Mouse (Mus musculus) CH12.LX (cell line): ENCODE data around the gene Mllt11. TPM values are rescaled to one million over a fixed set of nuclear protein-coding genes. Genes with fewer than 3 reads are reported as not detected.
A peak's percentile ranks its signal among the peaks of the same experiment; 100 is the strongest.

Experiments used
- DNase-seq: peaks from one replicate; pipeline ENCODE4 v3.0.0-alpha.2; 2013; ENCODE audit errors: extremely low read depth
- H3K27ac ChIP-seq: 2 replicates; pipeline ENCODE4 v1.5.1; 2012; ENCODE audit warnings: low read depth, mild to moderate bottlenecking, control low read depth, moderate library complexity; ENCODE audit not compliant: insufficient read depth
- H3K27me3 ChIP-seq: replicated peaks from 2 replicates; pipeline ENCODE3; 2012; ENCODE audit warnings: inconsistent platforms
- H3K36me3 ChIP-seq, 2 experiments: replicated peaks in 1 of 2; 2 replicates each; pipeline versions ENCODE3 to v1.6.1; 2012; ENCODE audit warnings: inconsistent platforms in 1 of 2, low read length in 1 of 2, mild to moderate bottlenecking in 1 of 2, mixed read lengths in 1 of 2, moderate library complexity in 1 of 2; ENCODE audit not compliant: control insufficient read depth in 1 of 2, insufficient read depth in 1 of 2
- H3K4me1 ChIP-seq, 2 experiments: 2 replicates each; pipeline ENCODE4 v1.6.1; 2012; ENCODE audit warnings: inconsistent platforms in 1 of 2, moderate library complexity in 1 of 2; ENCODE audit not compliant: insufficient read depth in 2 of 2, control insufficient read depth in 1 of 2
- H3K4me2 ChIP-seq: 2 replicates; pipeline ENCODE4 v1.6.1; 2012; ENCODE audit warnings: low read depth, mild to moderate bottlenecking, control low read depth; ENCODE audit not compliant: poor library complexity, insufficient read depth, severe bottlenecking
- H3K4me3 ChIP-seq, 3 experiments: fragments of 150-350 bp in 1 of 3; sonication (generic) in 1 of 3; replicated peaks in 1 of 3; 2 replicates each; pipeline versions ENCODE3 to v1.5.1; 2011 to 2012; ENCODE audit warnings: low read depth in 2 of 3, low read length in 2 of 3, mild to moderate bottlenecking in 2 of 3, moderate library complexity in 2 of 3, control low read depth in 1 of 3, improper control_type of control experiment in 1 of 3, inconsistent platforms in 1 of 3, mixed read lengths in 1 of 3; ENCODE audit not compliant: poor library complexity in 1 of 3
- H3K79me2 ChIP-seq: replicated peaks from 2 replicates; pipeline ENCODE4 v1.6.1; 2012; ENCODE audit warnings: mild to moderate bottlenecking, moderate library complexity; ENCODE audit not compliant: control insufficient read depth, poor library complexity, insufficient read depth, severe bottlenecking; ENCODE audit errors: extremely low read depth
- H3K9ac ChIP-seq: 2 replicates; pipeline ENCODE4 v1.6.1; 2012; ENCODE audit warnings: low read depth, mild to moderate bottlenecking, control low read depth, moderate library complexity; ENCODE audit not compliant: insufficient read depth
- H3K9me3 ChIP-seq: replicated peaks from 2 replicates; pipeline ENCODE3; 2012; ENCODE audit warnings: low read length, inconsistent platforms, mixed read lengths
- CHD1 ChIP-seq: IDR thresholded peaks from 2 replicates; pipeline ENCODE4 v1.6.1; 2012; ENCODE audit warnings: low read depth, low read length, improper control_type of control experiment, inconsistent platforms
- CHD2 ChIP-seq: IDR thresholded peaks from 2 replicates; pipeline ENCODE4 v1.6.1; 2011; ENCODE audit warnings: low read length, improper control_type of control experiment
- CTCF ChIP-seq, 2 experiments: IDR thresholded peaks in 1 of 2; conservative IDR thresholded peaks in 1 of 2; 2 replicates each; pipeline ENCODE4 v1.5.1; 2011 to 2012; ENCODE audit warnings: low read depth in 2 of 2, low read length in 2 of 2, improper control_type of control experiment in 1 of 2, inconsistent platforms in 1 of 2, mild to moderate bottlenecking in 1 of 2, moderate library complexity in 1 of 2
- EP300 ChIP-seq: IDR thresholded peaks from 2 replicates; pipeline ENCODE4 v1.6.1; 2011; ENCODE audit warnings: low read length, improper control_type of control experiment
- IRF4 ChIP-seq: IDR thresholded peaks from 2 replicates; pipeline ENCODE4 v1.6.1; 2014; ENCODE audit warnings: low read depth, mild to moderate bottlenecking, inconsistent platforms, low read length, improper control_type of control experiment
- KAT2A ChIP-seq: IDR thresholded peaks from 2 replicates; pipeline ENCODE4 v1.6.1; 2012; ENCODE audit warnings: low read length, improper control_type of control experiment, inconsistent platforms; ENCODE audit not compliant: insufficient replicate concordance
- MAX ChIP-seq: IDR thresholded peaks from 2 replicates; pipeline ENCODE4 v1.6.1; 2011; ENCODE audit warnings: low read length, improper control_type of control experiment
- MAZ ChIP-seq: IDR thresholded peaks from 2 replicates; pipeline ENCODE4 v1.6.1; 2012; ENCODE audit warnings: low read depth, mild to moderate bottlenecking, inconsistent platforms, low read length, improper control_type of control experiment, moderate library complexity
- MEF2A ChIP-seq: IDR thresholded peaks from 2 replicates; pipeline ENCODE4 v1.6.1; 2014; ENCODE audit warnings: low read depth, mild to moderate bottlenecking, inconsistent platforms, low read length, improper control_type of control experiment, borderline replicate concordance
- NRF1 ChIP-seq: IDR thresholded peaks from 2 replicates; pipeline ENCODE4 v1.6.1; 2014; ENCODE audit warnings: low read depth, mild to moderate bottlenecking, inconsistent platforms, low read length, improper control_type of control experiment, moderate library complexity
- POLR2A ChIP-seq: IDR thresholded peaks from 2 replicates; pipeline ENCODE4 v1.6.1; 2011; ENCODE audit warnings: low read depth, mild to moderate bottlenecking, improper control_type of control experiment, low read length
- POLR2AphosphoS2 ChIP-seq: IDR thresholded peaks from 2 replicates; pipeline ENCODE4 v1.6.1; 2011; ENCODE audit warnings: low read depth, low read length, improper control_type of control experiment
- RCOR1 ChIP-seq: conservative IDR thresholded peaks from 2 replicates; pipeline ENCODE4 v1.6.1; 2012; ENCODE audit warnings: low read depth, mild to moderate bottlenecking, inconsistent platforms, low read length, improper control_type of control experiment
- SIN3A ChIP-seq: IDR thresholded peaks from 2 replicates; pipeline ENCODE4 v1.6.1; 2012; ENCODE audit warnings: low read length, improper control_type of control experiment, inconsistent platforms
- SMC3 ChIP-seq: IDR thresholded peaks from 2 replicates; pipeline ENCODE4 v1.6.1; 2011; ENCODE audit warnings: low read depth, low read length, improper control_type of control experiment
- USF2 ChIP-seq: conservative IDR thresholded peaks from 2 replicates; pipeline ENCODE4 v1.6.1; 2011; ENCODE audit warnings: low read depth, low read length, improper control_type of control experiment
- ZC3H11A ChIP-seq: IDR thresholded peaks from 2 replicates; pipeline ENCODE4 v1.6.1; 2012; ENCODE audit warnings: low read depth, mild to moderate bottlenecking, inconsistent platforms, low read length, improper control_type of control experiment
- dilution Hi-C: fragments of 300-500 bp; cut with MboI; formaldehyde crosslinking; loops from 2 replicates; pipeline ENCODE4 v1.14.3; 2020; ENCODE audit warnings: low sequenced_read_pairs; ENCODE audit not compliant: extremely low pct_unique_long_range_greater_than_20kb, extremely low pct_ligation_motif_present
- in situ Hi-C: fragments of 300-500 bp; cut with MboI; formaldehyde crosslinking; loops from 3 replicates; pipeline ENCODE4 v1.14.3; 2019; ENCODE audit warnings: low sequenced_read_pairs, low pct_ligation_motif_present, low pct_unique_long_range_greater_than_20kb, mixed read lengths
- polyA plus RNA-seq: library from polyadenylated mRNA; unstranded; fragments of >175 nt; gene quantifications from 2 replicates; pipeline ENCODE4 v1.2.1, GENCODE M21; 2012; ENCODE audit warnings: low read depth; ENCODE audit not compliant: insufficient read length
- total RNA-seq, 2 experiments: library from RNA; depleted of rRNA; stranded (reverse); fragments of 300-350 nt in 1 of 2; fragments of >200 nt in 1 of 2; gene quantifications; 2 replicates each; pipeline ENCODE4 v1.2.3; 2012 to 2014

Mllt11 gene
- total and polyA plus RNA-seq, 3 experiments = 10.0 to 23.9 (median 10.0) TPM

- H3K9ac ChIP-seq = peak overlapping the region; percentile 59
- no peaks in the 10 kb centered on the region for H3K9me3 ChIP-seq
- peak; percentile 29 for DNase-seq
- in situ Hi-C loops (no loop called here), dilution Hi-C loops (no loop called here)
- peak overlapping the region; percentile 81 to 93 (median 86) for H3K4me3 ChIP-seq
- no peak overlapping the region for H3K27ac ChIP-seq
- H3K36me3 ChIP-seq = peaks cover 0 to 2% of the 10 kb centered on the region in 2 experiments
- no peaks in the 10 kb centered on the region for H3K27me3 ChIP-seq
- peaks cover 0 to 35% of the 10 kb centered on the region in 2 experiments; a peak in 2 of 4 replicates for H3K4me1 ChIP-seq
- TF ChIP-seq MEF2A (peak; percentile 21; the same call in 1 of the 2 replicates), SIN3A (peak; percentile 42; the same call in 1 of the 2 replicates), NRF1 (peak; percentile 63; the same call in 1 of the 2 replicates), CTCF (conservative IDR thresholded peaks at IDR 0.05 in 1 of 2, IDR thresholded peaks at IDR 0.05 in 1 of 2; ENCODE audit: low read depth in 2 of 2, low read length in 2 of 2) (no peak)
- H3K4me2 ChIP-seq = peak overlapping the region; percentile 54
- H3K79me2 ChIP-seq = 0 out of 2 replicates have a peak, but pooled peaks cover 2% of the 10 kb centered on the region
These were observed 48.8 kb upstream of the Mllt11 start for GRCm38 (mm10) chr3:95280747-95281146.

- dilution Hi-C loops (no loop called here), in situ Hi-C loops (no loop called here)
- no peak overlapping the region for H3K27ac ChIP-seq
- H3K4me1 ChIP-seq = peaks cover 0 to 32% of the 10 kb centered on the region in 2 experiments; a peak in 3 of 4 replicates
- H3K4me2 ChIP-seq = no peak overlapping the region
- H3K9me3 ChIP-seq = no peaks in the 10 kb centered on the region
- TF ChIP-seq USF2 = no peak
- no peak for TF ChIP-seq POLR2A
- TF ChIP-seq IRF4 = no peak
- TF ChIP-seq CHD1 = no peak
- no peak for TF ChIP-seq ZC3H11A
- TF ChIP-seq CHD2 = no peak
- TF ChIP-seq SMC3 = no peak
- no peak for TF ChIP-seq RCOR1
- TF ChIP-seq MAZ = no peak
- TF ChIP-seq MAX = no peak
- no peak for TF ChIP-seq KAT2A
- TF ChIP-seq EP300 = no peak
- TF ChIP-seq NRF1 = no peak
- TF ChIP-seq POLR2AphosphoS2 = no peak
- H3K9ac ChIP-seq = no peak overlapping the region
- no peaks in the 10 kb centered on the region for H3K27me3 ChIP-seq
- peaks cover 0 to 12% of the 10 kb centered on the region in 2 experiments for H3K36me3 ChIP-seq
- no peak for DNase-seq
- H3K79me2 ChIP-seq = 0 out of 2 replicates have a peak, but pooled peaks cover 2% of the 10 kb centered on the region
- no peak overlapping the region for H3K4me3 ChIP-seq
These were observed 45.2 kb upstream of the Mllt11 start for GRCm38 (mm10) chr3:95277149-95277551.
